Mouse (Mus musculus): ENCODE data around the gene Itga7.

Gene Itga7

DNA sequence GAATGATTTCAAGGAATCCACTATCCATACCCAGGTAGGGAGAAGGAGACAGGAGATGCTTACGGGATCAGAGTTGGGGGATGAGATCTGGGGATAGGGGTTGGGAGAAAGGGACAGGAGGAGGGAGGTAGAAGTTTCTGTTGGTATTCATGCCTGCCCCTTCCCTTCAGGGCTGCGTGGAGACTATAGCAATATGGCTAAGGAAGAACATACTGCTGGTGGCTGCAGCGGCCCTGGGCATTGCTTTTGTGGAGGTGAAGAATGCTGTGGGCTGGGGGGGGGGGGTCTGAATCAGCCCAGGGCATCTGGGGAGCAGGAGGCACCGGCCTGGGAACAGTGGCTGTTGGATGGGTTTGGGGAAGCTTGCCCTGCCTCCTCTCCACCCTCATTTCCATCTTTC lies 21.4 kb upstream of the Itga7 start:
- no peak for DNase-seq

GRCm38 (mm10) chr10:128912791-128913190 lies 20.8 kb upstream of the Itga7 start:
- no peak for DNase-seq

GRCm38 (mm10) chr10:128913219-128913618 lies 20.4 kb upstream of the Itga7 start:
- peak; percentile 92 to 95 for DNase-seq

DNA sequence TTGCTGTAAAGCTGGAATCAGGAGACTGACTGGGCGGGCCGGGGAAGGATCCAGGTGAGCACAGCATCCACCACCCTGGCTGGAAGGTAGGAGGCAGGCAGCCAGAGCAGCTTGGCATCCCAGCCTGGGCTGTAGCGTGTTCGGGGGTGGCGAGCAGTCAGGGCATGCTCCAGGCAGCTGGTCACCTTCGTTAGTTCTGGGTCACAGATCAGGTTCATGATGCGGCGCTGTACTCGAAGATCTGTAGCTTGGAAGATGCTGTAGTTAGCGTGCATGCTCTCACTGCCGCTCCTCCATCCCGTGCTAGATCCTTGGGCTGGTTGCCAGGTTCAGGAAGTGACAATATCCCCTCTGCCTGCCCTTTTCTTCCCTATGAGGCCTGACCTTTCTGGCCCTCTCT lies 19.9 kb upstream of the Itga7 start:
- DNase-seq = peak in 1 of 2 experiments; percentile 61

- DNase-seq = no peak
Measured at GRCm38 (mm10) chr10:128915550-128915949, 18.1 kb upstream of the Itga7 start.

DNA sequence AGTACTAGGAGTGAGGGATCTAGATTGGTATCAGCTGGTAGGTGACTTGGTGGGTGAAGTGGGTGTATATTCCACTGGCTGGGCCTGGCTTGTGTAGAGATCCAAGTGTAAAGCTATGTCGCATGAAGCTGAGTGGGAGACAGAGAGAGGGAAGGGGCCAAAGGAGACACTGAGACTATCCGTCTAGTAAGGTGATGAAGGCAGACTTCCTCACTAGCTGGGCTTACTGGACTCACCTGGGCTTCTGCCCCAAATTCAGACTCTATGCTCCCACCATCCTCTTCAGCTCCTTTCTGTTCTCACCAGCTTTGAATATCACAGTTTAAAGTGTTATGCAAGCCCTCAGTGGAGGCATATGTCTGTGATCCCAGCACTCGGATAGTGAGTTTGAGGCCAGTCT lies 17.0 kb upstream of the Itga7 start:
- no peak for DNase-seq

DNA sequence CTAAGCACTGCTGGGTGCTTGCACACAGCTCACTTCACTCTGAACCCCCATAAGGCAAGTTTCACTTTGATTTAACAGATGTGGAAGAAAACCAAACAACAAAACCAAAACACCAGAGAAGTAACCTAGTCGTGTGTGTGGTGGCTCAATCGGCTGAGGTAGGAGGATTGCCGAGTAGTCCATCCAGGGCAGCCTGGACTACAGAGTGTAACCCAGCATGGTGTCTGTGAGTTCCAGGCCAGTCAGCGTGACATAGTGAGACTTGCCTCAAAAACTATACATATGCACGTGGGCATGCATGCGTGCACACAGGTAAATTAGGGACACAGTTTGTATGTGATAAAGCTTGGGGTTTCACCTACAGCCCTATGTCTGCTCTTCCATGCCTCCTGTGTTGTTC lies 16.2 kb upstream of the Itga7 start:
- DNase-seq = no peak

GRCm38 (mm10) chr10:128918246-128918645 lies 15.4 kb upstream of the Itga7 start:
- peak; percentile 70 to 76 for DNase-seq

DNA sequence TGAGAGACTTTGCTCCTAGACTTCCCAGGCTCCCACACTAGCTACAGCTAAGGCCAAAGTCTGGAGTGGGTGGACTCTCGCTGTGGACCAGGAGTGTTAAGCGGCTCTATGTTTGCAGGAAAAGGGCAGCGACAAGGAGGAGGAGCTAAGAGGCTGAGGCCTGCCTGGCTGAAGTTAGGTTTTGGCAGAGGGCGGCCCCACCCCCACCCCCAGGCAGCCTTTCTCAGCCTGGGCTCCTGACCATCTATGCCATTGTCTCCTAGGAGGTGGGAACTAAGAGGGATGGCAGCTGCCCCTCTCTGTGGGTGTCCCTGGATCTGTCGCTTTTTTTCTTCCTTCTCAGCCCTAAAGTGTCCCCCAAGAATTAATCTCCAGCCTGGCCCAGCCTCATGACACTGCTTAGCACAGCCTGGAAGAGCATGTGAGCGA lies 14.4 kb upstream of the Itga7 start:
- peak; percentile 82 to 92 for DNase-seq

GRCm38 (mm10) chr10:128919966-128920365 lies 13.7 kb upstream of the Itga7 start:
- DNase-seq = no peak

DNA sequence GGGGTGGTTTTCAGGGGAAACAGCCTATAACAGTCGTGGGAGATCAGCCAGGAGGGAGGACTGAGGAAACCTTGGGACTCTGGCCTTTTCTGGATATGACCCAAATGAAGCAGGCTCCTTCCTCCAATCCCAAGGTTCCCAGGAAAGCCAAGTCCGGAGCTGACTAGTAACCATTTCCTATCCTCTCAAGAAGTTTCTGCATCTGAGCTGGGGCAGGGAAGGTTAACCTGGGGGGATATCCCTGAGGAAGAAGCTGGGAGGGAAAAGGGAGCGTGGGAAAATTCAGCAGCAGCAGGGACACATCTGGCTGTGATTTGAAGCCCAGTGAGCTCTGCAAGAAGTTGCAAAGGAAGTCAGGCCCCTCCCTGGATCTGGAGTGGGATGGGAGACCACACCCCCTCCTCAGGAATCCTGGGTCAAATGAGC lies 12.9 kb upstream of the Itga7 start:
- peak; percentile 62 to 72 for DNase-seq

GRCm38 (mm10) chr10:128921251-128921650 lies 12.4 kb upstream of the Itga7 start:
- peak in 1 of 2 experiments; percentile 31 for DNase-seq

GRCm38 (mm10) chr10:128921883-128922821 lies 11.5 kb upstream of the Itga7 start:
- DNase-seq = no peak

DNA sequence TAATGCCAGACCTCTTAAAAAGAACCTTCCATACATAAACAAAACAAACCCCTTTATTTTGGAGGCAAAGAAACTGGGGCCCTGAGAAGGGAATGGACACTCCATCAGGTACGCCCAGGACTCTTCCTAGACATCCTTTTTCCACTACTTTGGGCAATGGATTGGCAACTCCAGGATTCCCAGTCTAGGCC lies 10.9 kb upstream of the Itga7 start, which contains the start of gene Rdh5:
Gene Rdh5, minus strand, starts transcription at position 67 of the 191 bp plus-strand sequence.
- no peak for DNase-seq

DNA sequence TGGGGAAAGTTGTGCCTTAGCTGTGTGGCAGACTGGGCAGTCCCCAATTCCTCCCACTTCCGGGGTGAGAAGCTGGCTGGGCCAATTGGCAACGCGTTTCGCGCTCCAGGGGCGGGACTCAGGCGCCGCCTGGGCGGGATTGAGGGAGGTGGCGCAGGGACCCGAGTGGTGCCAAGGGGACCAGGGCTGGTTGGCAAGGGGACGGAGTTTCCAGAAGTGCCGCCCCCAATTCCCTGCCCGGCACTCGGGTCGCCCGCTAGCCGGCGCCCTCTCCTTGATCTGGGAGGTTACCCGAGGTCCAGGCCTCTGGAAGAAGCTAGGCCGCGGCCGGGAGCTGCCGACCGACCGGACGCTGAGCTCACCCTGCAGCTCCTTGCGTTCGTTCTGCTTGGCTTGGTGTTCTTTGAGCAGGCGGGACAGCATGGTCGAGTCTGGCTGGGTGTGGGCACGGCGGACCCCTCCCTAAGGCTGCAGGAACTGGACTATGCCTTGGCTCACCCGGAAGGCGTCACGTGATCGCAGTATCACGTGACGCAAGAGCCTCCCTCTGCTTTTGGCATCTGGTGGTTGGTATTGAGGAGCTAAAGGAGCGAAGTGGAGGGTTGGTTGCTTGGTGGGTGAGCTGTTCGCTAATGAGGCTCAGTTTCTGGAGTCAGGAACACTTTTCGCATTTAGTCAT lies 10.5 kb upstream of the Itga7 start:
- peak; percentile 97 for DNase-seq

- DNase-seq = no peak
Measured at GRCm38 (mm10) chr10:128923935-128924334, 9.7 kb upstream of the Itga7 start, which contains the start of gene Bloc1s1. Gene Bloc1s1 (minus strand): TSS chr10:128924035.

- DNase-seq = peak in 1 of 2 experiments; percentile 34
Measured at GRCm38 (mm10) chr10:128928356-128928755, 5.3 kb upstream of the Itga7 start.

- DNase-seq = peak; percentile 53 to 55
Measured at GRCm38 (mm10) chr10:128929638-128930378, 3.8 kb upstream of the Itga7 start.

- DNase-seq = no peak
Measured at GRCm38 (mm10) chr10:128931441-128931840, 2.2 kb upstream of the Itga7 start.

GRCm38 (mm10) chr10:128933976-128934721 lies 531 bp downstream of the Itga7 start:
- no peak for DNase-seq

- DNase-seq = no peak
Measured at GRCm38 (mm10) chr10:128934997-128935787, 1.6 kb downstream of the Itga7 start.
